Mouse (Mus musculus): ENCODE data around the gene Mgat4a. TPM values are rescaled to one million over a fixed set of nuclear protein-coding genes. Genes with fewer than 3 reads are reported as not detected.

The Mgat4a gene
- total and polyA plus RNA-seq, 3 experiments: 2.7 to 2.8 TPM; not detected in 1

DNA sequence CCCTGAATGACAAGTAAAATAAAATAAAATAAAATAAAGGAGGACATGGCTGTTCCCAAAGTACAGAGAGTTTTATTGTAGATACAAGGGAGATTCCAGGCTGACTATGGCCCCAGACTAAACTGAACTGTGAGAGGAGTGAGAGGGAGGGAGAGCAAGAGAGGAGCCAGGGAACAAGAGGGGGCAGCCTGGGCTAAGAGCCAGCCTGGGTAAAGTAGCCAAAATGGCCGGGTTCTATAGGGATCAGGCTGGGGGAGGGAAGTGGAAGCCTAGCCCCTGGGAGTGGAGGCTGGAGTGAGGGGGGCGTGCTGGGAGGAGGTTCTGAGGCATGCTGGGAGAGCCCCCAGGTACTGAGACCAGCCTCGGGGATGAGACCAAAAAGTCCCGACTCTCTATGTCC lies 37.2 kb downstream of the Mgat4a start:
- Histone ChIP-seq H3K27me3 (ENCODE audit: control insufficient read depth in 1 of 2, insufficient read depth in 2 of 2, low read length in 2 of 2) (no peaks in the 10 kb centered on the region; a peak in 1 of 4 replicates), H3K9me3 (replicated peaks; ENCODE audit: insufficient read depth, low read length) (no peaks in the 10 kb centered on the region), H3K4me3 (ENCODE audit: control insufficient read depth in 1 of 2, insufficient read depth in 1 of 2, low read depth in 2 of 2, low read length in 2 of 2) (no peak overlapping the region), H3K27ac (ENCODE audit: control insufficient read depth, low read depth, low read length) (no peak overlapping the region), H3K4me1 (ENCODE audit: control insufficient read depth in 1 of 2, insufficient read depth in 2 of 2, low read length in 2 of 2) (no peaks in the 10 kb centered on the region; a peak in 1 of 4 replicates), H3K79me2 (ENCODE audit: control insufficient read depth, insufficient read depth, low read length, poor library complexity) (no peaks in the 10 kb centered on the region), H3K9ac (ENCODE audit: control insufficient read depth, low read depth, low read length, poor library complexity, severe bottlenecking) (no peak overlapping the region), H3K36me3 (ENCODE audit: control insufficient read depth in 1 of 2, insufficient read depth in 2 of 2, low read length in 2 of 2) (peaks cover 0 to 3% of the 10 kb centered on the region in 2 experiments; a peak in 2 of 4 replicates)
- no peak for DNase-seq (ENCODE audit: low read depth, low spot score)
- no peak for TF ChIP-seq EP300 (IDR thresholded peaks at IDR 0.05; ENCODE audit: low read depth in 1 of 2, low read length in 2 of 2)
- TF ChIP-seq ZC3H11A (IDR thresholded peaks at IDR 0.05; ENCODE audit: low read depth, low read length): no peak
- no peak for TF ChIP-seq CHD1 (IDR thresholded peaks at IDR 0.05; ENCODE audit: low read depth, low read length)
- no peak for TF ChIP-seq CHD2 (IDR thresholded peaks at IDR 0.05; ENCODE audit: low read length)
- TF ChIP-seq NRF1 (IDR thresholded peaks at IDR 0.05; ENCODE audit: insufficient read depth, low read depth, low read length, poor library complexity, severe bottlenecking): no peak
- no peak for TF ChIP-seq KAT2A (conservative IDR thresholded peaks at IDR 0.05; ENCODE audit: low read depth, low read length)
- no peak for TF ChIP-seq ETS1 (IDR thresholded peaks at IDR 0.05; ENCODE audit: low read depth, low read length)
- no peak for TF ChIP-seq MEF2A (IDR thresholded peaks at IDR 0.05; ENCODE audit: extremely low read depth, insufficient replicate concordance, low read depth, low read length, poor library complexity, severe bottlenecking)
- TF ChIP-seq POLR2AphosphoS5 (IDR thresholded peaks at IDR 0.05; ENCODE audit: borderline replicate concordance, low read depth, low read length): no peak
- no peak for TF ChIP-seq MAFK (IDR thresholded peaks at IDR 0.05; ENCODE audit: borderline replicate concordance, low read depth, low read length)
- no peak for TF ChIP-seq MAZ (IDR thresholded peaks at IDR 0.05; ENCODE audit: low read depth, low read length)
- no peak for TF ChIP-seq MYC (IDR thresholded peaks at IDR 0.05; ENCODE audit: low read depth, low read length)

GRCm38 (mm10) chr1:37502354-37502753 lies 38.5 kb downstream of the Mgat4a start:
- H3K9ac ChIP-seq (ENCODE audit: control insufficient read depth, low read depth, low read length, poor library complexity, severe bottlenecking): no peak overlapping the region
- H3K27me3 ChIP-seq (ENCODE audit: control insufficient read depth in 1 of 2, insufficient read depth in 2 of 2, low read length in 2 of 2): no peaks in the 10 kb centered on the region; a peak in 1 of 4 replicates
- no peaks in the 10 kb centered on the region for H3K9me3 ChIP-seq (replicated peaks; ENCODE audit: insufficient read depth, low read length)
- H3K36me3 ChIP-seq (ENCODE audit: control insufficient read depth in 1 of 2, insufficient read depth in 2 of 2, low read length in 2 of 2): peaks cover 0 to 3% of the 10 kb centered on the region in 2 experiments; a peak in 2 of 4 replicates
- H3K4me3 ChIP-seq (ENCODE audit: control insufficient read depth in 1 of 2, insufficient read depth in 1 of 2, low read depth in 2 of 2, low read length in 2 of 2): no peak overlapping the region
- peak; percentile 42 for DNase-seq (ENCODE audit: low read depth, low spot score)
- no peaks in the 10 kb centered on the region; a peak in 1 of 4 replicates for H3K4me1 ChIP-seq (ENCODE audit: control insufficient read depth in 1 of 2, insufficient read depth in 2 of 2, low read length in 2 of 2)
- TF ChIP-seq ELF1 (IDR thresholded peaks at IDR 0.05; ENCODE audit: low read depth, low read length) (no peak), CTCF (IDR thresholded peaks at IDR 0.05 in 2 of 3, conservative IDR thresholded peaks at IDR 0.05 in 1 of 3; ENCODE audit: control insufficient read depth in 1 of 3, insufficient read depth in 1 of 3, low read depth in 2 of 3, low read length in 3 of 3, poor library complexity in 1 of 3, severe bottlenecking in 1 of 3) (no peak), MAZ (IDR thresholded peaks at IDR 0.05; ENCODE audit: low read depth, low read length) (no peak), ZNF384 (IDR thresholded peaks at IDR 0.05; ENCODE audit: low read depth, low read length) (no peak), MYB (IDR thresholded peaks at IDR 0.05; ENCODE audit: low read depth, low read length) (no peak), GATA1 (IDR thresholded peaks at IDR 0.05; ENCODE audit: low read depth, low read length) (0 out of 2 replicates have a peak, but pooled peaks have one; percentile 41), UBTF (IDR thresholded peaks at IDR 0.05; ENCODE audit: borderline replicate concordance, insufficient read depth, low read depth, low read length) (no peak), HCFC1 (IDR thresholded peaks at IDR 0.05; ENCODE audit: low read depth, low read length) (no peak), RCOR1 (IDR thresholded peaks at IDR 0.05; ENCODE audit: low read depth, low read length) (peak; percentile 90), CHD2 (IDR thresholded peaks at IDR 0.05; ENCODE audit: low read length) (no peak), EP300 (IDR thresholded peaks at IDR 0.05; ENCODE audit: low read depth in 1 of 2, low read length in 2 of 2) (peak; percentile 55 to 70), TAL1 (IDR thresholded peaks at IDR 0.05; ENCODE audit: low read length) (peak; percentile 26; the same call in 1 of the 2 replicates), TCF12 (IDR thresholded peaks at IDR 0.05; ENCODE audit: low read depth, low read length) (peak; percentile 80)
- no peak overlapping the region for H3K27ac ChIP-seq (ENCODE audit: control insufficient read depth, low read depth, low read length)
- no peaks in the 10 kb centered on the region for H3K79me2 ChIP-seq (ENCODE audit: control insufficient read depth, insufficient read depth, low read length, poor library complexity)

Data from MEL (cell line).